Mouse (Mus musculus): ENCODE measurements around the gene Dhx58. TPM values are rescaled to one million over a fixed set of nuclear protein-coding genes. Genes with fewer than 3 reads are reported as not detected.
"Not testable (repeated sequence)": the region's sequence is repeated elsewhere in the genome, so short reads cannot be mapped to it uniquely, and the experiment has no call there.

Dhx58 gene
- polyA plus RNA-seq, 1 experiment from 2014 or later = 2.0 TPM

- no peak overlapping the region for H3K9ac ChIP-seq (ENCODE audit: low read depth, low read length)
- ATAC-seq (ENCODE audit: low read depth) (no peak), DNase-seq (ENCODE audit: low spot score) (no peak)
- H3K4me1 ChIP-seq (ENCODE audit: control insufficient read depth, insufficient read depth, low read length) = 0 out of 2 replicates have a peak, but pooled peaks cover 4% of the 10 kb centered on the region
- no peak overlapping the region for H3K4me2 ChIP-seq (ENCODE audit: low read depth, low read length)
- no peak overlapping the region for H3K4me3 ChIP-seq (ENCODE audit: low read depth, low read length)
- 85% methylated on average over 1 of the region's 1 CpGs for WGBS
- no peaks in the 10 kb centered on the region for H3K36me3 ChIP-seq (ENCODE audit: control insufficient read depth, insufficient read depth, low read length)
- H3K27me3 ChIP-seq (replicated peaks; ENCODE audit: control insufficient read depth, insufficient read depth, low read length) = no peaks in the 10 kb centered on the region
- H3K27ac ChIP-seq (replicated peaks; ENCODE audit: low read depth, low read length) = no peak overlapping the region
- H3K9me3 ChIP-seq (ENCODE audit: control insufficient read depth, low read length) = no peaks in the 10 kb centered on the region
These were observed 33.0 kb downstream of the Dhx58 start for GRCm38 (mm10) chr11:100671049-100671448.

- no peaks in the 10 kb centered on the region for H3K36me3 ChIP-seq (ENCODE audit: control insufficient read depth, insufficient read depth, low read length)
- peaks cover 11% of the 10 kb centered on the region for H3K4me1 ChIP-seq (ENCODE audit: control insufficient read depth, insufficient read depth, low read length)
- DNase-seq (ENCODE audit: low spot score) (no peak), ATAC-seq (ENCODE audit: low read depth) (no peak)
- no peak overlapping the region for H3K27ac ChIP-seq (replicated peaks; ENCODE audit: low read depth, low read length)
- no peak overlapping the region for H3K9ac ChIP-seq (ENCODE audit: low read depth, low read length)
- no peak overlapping the region for H3K4me3 ChIP-seq (ENCODE audit: low read depth, low read length)
- WGBS = 52% methylated on average over 10 of the region's 10 CpGs
- H3K4me2 ChIP-seq (ENCODE audit: low read depth, low read length) = no peak overlapping the region
- H3K9me3 ChIP-seq (ENCODE audit: control insufficient read depth, low read length) = no peaks in the 10 kb centered on the region
- H3K27me3 ChIP-seq (replicated peaks; ENCODE audit: control insufficient read depth, insufficient read depth, low read length) = no peaks in the 10 kb centered on the region
These were observed 44.3 kb downstream of the Dhx58 start for GRCm38 (mm10) chr11:100659806-100660205.

- DNase-seq (ENCODE audit: low spot score) (peak; percentile 64), ATAC-seq (ENCODE audit: low read depth) (peak; percentile 72; the same call in 1 of the 2 replicates)
- Histone ChIP-seq H3K9me3 (ENCODE audit: control insufficient read depth, low read length) (no peaks in the 10 kb centered on the region), H3K9ac (ENCODE audit: low read depth, low read length) (no peak overlapping the region), H3K4me2 (ENCODE audit: low read depth, low read length) (peak overlapping the region; percentile 21; the same call in 1 of the 2 replicates), H3K36me3 (ENCODE audit: control insufficient read depth, insufficient read depth, low read length) (no peaks in the 10 kb centered on the region), H3K4me1 (ENCODE audit: control insufficient read depth, insufficient read depth, low read length) (peaks cover 11% of the 10 kb centered on the region), H3K4me3 (ENCODE audit: low read depth, low read length) (no peak overlapping the region), H3K27ac (replicated peaks; ENCODE audit: low read depth, low read length) (0 out of 2 replicates have a peak overlapping the region, but pooled peaks have one; percentile 10), H3K27me3 (replicated peaks; ENCODE audit: control insufficient read depth, insufficient read depth, low read length) (0 out of 2 replicates have a peak, but pooled peaks cover 2% of the 10 kb centered on the region)
- 4% methylated on average over 6 of the region's 6 CpGs for WGBS
These were observed 47.6 kb downstream of the Dhx58 start for GRCm38 (mm10) chr11:100656458-100656857.

- not testable (repeated sequence) for H3K9me3 ChIP-seq (ENCODE audit: control insufficient read depth, low read length); ATAC-seq (ENCODE audit: low read depth); H3K36me3 ChIP-seq (ENCODE audit: control insufficient read depth, insufficient read depth, low read length); H3K27ac ChIP-seq (replicated peaks; ENCODE audit: low read depth, low read length); H3K4me2 ChIP-seq (ENCODE audit: low read depth, low read length); H3K4me3 ChIP-seq (ENCODE audit: low read depth, low read length); DNase-seq (ENCODE audit: low spot score); H3K9ac ChIP-seq (ENCODE audit: low read depth, low read length)
- Histone ChIP-seq H3K27me3 (replicated peaks; ENCODE audit: control insufficient read depth, insufficient read depth, low read length) (peaks cover 10% of the 10 kb centered on the region; the same call in 1 of the 2 replicates), H3K4me1 (ENCODE audit: control insufficient read depth, insufficient read depth, low read length) (peaks cover 11% of the 10 kb centered on the region)
- 55% methylated on average over 2 of the region's 3 CpGs for WGBS
These were observed 48.5 kb downstream of the Dhx58 start for GRCm38 (mm10) chr11:100655589-100655988.

- no peak for ATAC-seq (ENCODE audit: low read depth)
- H3K4me1 ChIP-seq (ENCODE audit: control insufficient read depth, insufficient read depth, low read length) = peaks cover 8% of the 10 kb centered on the region
- H3K4me2 ChIP-seq (ENCODE audit: low read depth, low read length) = no peak overlapping the region
- no peak for DNase-seq (ENCODE audit: low spot score)
- H3K27me3 ChIP-seq (replicated peaks; ENCODE audit: control insufficient read depth, insufficient read depth, low read length) = peaks cover 16% of the 10 kb centered on the region
- no peak overlapping the region for H3K9ac ChIP-seq (ENCODE audit: low read depth, low read length)
- no peaks in the 10 kb centered on the region for H3K9me3 ChIP-seq (ENCODE audit: control insufficient read depth, low read length)
- no peaks in the 10 kb centered on the region for H3K36me3 ChIP-seq (ENCODE audit: control insufficient read depth, insufficient read depth, low read length)
- WGBS = 12% methylated on average over 3 of the region's 3 CpGs
- H3K4me3 ChIP-seq (ENCODE audit: low read depth, low read length) = no peak overlapping the region
- no peak overlapping the region for H3K27ac ChIP-seq (replicated peaks; ENCODE audit: low read depth, low read length)
These were observed 52.3 kb downstream of the Dhx58 start for GRCm38 (mm10) chr11:100651748-100652147.

GRCm38 (mm10) chr11:100651205-100651604 is 52.9 kb downstream of the Dhx58 start:
- peaks cover 16% of the 10 kb centered on the region for H3K27me3 ChIP-seq (replicated peaks; ENCODE audit: control insufficient read depth, insufficient read depth, low read length)
- H3K36me3 ChIP-seq (ENCODE audit: control insufficient read depth, insufficient read depth, low read length) = no peaks in the 10 kb centered on the region
- no peak overlapping the region for H3K27ac ChIP-seq (replicated peaks; ENCODE audit: low read depth, low read length)
- H3K9me3 ChIP-seq (ENCODE audit: control insufficient read depth, low read length) = no peaks in the 10 kb centered on the region
- DNase-seq (ENCODE audit: low spot score) (peak; percentile 43), ATAC-seq (ENCODE audit: low read depth) (peak; percentile 76; the same call in 1 of the 2 replicates)
- no peak overlapping the region for H3K4me3 ChIP-seq (ENCODE audit: low read depth, low read length)
- 5% methylated on average over 6 of the region's 8 CpGs for WGBS
- no peak overlapping the region for H3K4me2 ChIP-seq (ENCODE audit: low read depth, low read length)
- no peak overlapping the region for H3K9ac ChIP-seq (ENCODE audit: low read depth, low read length)
- peaks cover 3% of the 10 kb centered on the region for H3K4me1 ChIP-seq (ENCODE audit: control insufficient read depth, insufficient read depth, low read length)

GRCm38 (mm10) chr11:100648405-100648804 is 55.7 kb downstream of the Dhx58 start:
- no peak overlapping the region for H3K27ac ChIP-seq (replicated peaks; ENCODE audit: low read depth, low read length)
- H3K9me3 ChIP-seq (ENCODE audit: control insufficient read depth, low read length) = no peaks in the 10 kb centered on the region
- DNase-seq (ENCODE audit: low spot score) = no peak
- no peak overlapping the region for H3K4me3 ChIP-seq (ENCODE audit: low read depth, low read length)
- no peak overlapping the region for H3K4me2 ChIP-seq (ENCODE audit: low read depth, low read length)
- WGBS = 85% methylated on average over 8 of the region's 8 CpGs
- no peak overlapping the region for H3K9ac ChIP-seq (ENCODE audit: low read depth, low read length)
- no peak for ATAC-seq (ENCODE audit: low read depth)
- H3K36me3 ChIP-seq (ENCODE audit: control insufficient read depth, insufficient read depth, low read length) = no peaks in the 10 kb centered on the region
- H3K4me1 ChIP-seq (ENCODE audit: control insufficient read depth, insufficient read depth, low read length) = 0 out of 2 replicates have a peak, but pooled peaks cover 5% of the 10 kb centered on the region
- H3K27me3 ChIP-seq (replicated peaks; ENCODE audit: control insufficient read depth, insufficient read depth, low read length) = peaks cover 16% of the 10 kb centered on the region

- WGBS = 6% methylated on average over 1 of the region's 1 CpGs
- Histone ChIP-seq H3K4me2 (ENCODE audit: low read depth, low read length) (no peak overlapping the region), H3K4me1 (ENCODE audit: control insufficient read depth, insufficient read depth, low read length) (0 out of 2 replicates have a peak, but pooled peaks cover 5% of the 10 kb centered on the region), H3K36me3 (ENCODE audit: control insufficient read depth, insufficient read depth, low read length) (no peaks in the 10 kb centered on the region), H3K9me3 (ENCODE audit: control insufficient read depth, low read length) (no peaks in the 10 kb centered on the region), H3K4me3 (ENCODE audit: low read depth, low read length) (no peak overlapping the region), H3K27ac (replicated peaks; ENCODE audit: low read depth, low read length) (no peak overlapping the region), H3K27me3 (replicated peaks; ENCODE audit: control insufficient read depth, insufficient read depth, low read length) (peaks cover 13% of the 10 kb centered on the region), H3K9ac (ENCODE audit: low read depth, low read length) (no peak overlapping the region)
- ATAC-seq (ENCODE audit: low read depth) = no peak
- DNase-seq (ENCODE audit: low spot score) = no peak
These were observed 57.8 kb downstream of the Dhx58 start for GRCm38 (mm10) chr11:100646265-100646664.

Measured in embryonic facial prominence, embryonic 14.5 days (tissue).